Mouse (Mus musculus): ENCODE data around the gene Tmem18.

GRCm38 (mm10) chr12:30605941-30606340 is 21.7 kb downstream of the Tmem18 start:
- TF ChIP-seq CTCF (IDR thresholded peaks at IDR 0.05; ENCODE audit: low read depth) = no peak
- no peak for TF ChIP-seq EP300 (IDR thresholded peaks at IDR 0.05; ENCODE audit: low read depth)

All from liver, embryonic 14.5 days (tissue).